ENCODE assay signal across 11 mouse cellular contexts in the genomic region with DNA sequence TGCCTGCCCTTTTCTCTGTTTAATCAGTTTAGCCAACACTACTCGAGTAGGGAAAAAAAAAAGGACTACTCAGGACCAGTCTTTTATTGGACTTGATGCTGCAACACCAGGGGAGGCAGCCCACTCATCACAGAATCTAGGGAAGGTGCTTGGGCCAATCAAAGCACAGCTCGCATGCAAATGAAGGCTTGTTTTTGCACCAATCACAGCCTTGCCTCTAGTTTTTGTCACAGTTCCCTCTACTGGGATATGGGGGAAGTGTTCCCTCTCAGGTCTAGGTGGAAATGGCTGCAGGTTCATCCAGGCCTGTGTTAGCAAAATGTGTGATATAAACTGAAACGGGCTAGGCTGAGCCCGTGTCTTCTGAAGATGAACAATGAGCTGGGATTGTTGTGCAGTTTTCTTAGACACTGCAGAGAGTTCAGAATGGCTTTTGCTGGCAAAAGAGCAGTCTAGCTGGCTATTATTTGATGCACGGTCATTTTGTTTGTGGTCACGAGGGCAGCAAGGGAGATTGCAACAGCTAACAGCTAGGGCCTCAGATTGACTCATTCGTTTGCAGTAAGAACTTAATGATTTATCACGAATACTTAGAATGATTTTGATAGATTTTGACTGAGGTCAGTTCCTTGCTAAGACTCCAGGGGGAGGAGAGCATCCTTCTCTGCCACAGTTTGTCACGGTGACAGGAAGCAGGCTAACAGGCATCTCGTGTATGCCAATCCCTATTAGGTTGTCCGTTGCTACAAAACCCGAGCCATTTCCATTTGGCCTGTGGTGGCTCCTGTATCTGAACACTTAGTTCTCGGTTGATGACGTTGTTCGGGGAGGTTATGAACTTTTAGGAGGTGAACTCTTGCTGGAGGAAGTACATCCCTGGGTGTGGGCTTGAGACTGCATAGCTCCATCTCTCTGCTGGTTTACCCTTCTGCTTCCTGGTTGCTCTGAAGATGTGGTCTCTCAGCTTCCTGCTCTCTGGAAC.
DNase-seq lines count a peak whose midpoint lies in the region; ATAC-seq and TF ChIP-seq lines count a peak whose summit lies in the region.
"Had no signal": no experiment of that assay in that cellular context is flagged by ENCODE, and none has a peak within 500 bp of the region (broad histone marks: within the 10 kb centered on the region; RNA-seq: fewer than 3 reads in every experiment).

No protein-coding gene starts in this region.

- H3K36me3 ChIP-seq in forebrain, embryonic 15.5 days = no peaks in the 10 kb centered on the region
- 0 out of 2 replicates have a peak, but pooled peaks cover 6% of the 10 kb centered on the region for H3K36me3 ChIP-seq in forebrain, embryonic 10.5 days (replicated peaks)
- H3K36me3 ChIP-seq: midbrain, embryonic 15.5 days had no signal

- H3K9me3 ChIP-seq in forebrain, embryonic 15.5 days = no peaks in the 10 kb centered on the region
- H3K9me3 ChIP-seq in forebrain, embryonic 10.5 days = no peaks in the 10 kb centered on the region; the same call in 1 of the 2 replicates
- H3K9me3 ChIP-seq: midbrain, embryonic 15.5 days had no signal

- H3K4me1 ChIP-seq in forebrain, embryonic 15.5 days = peaks cover 51% of the 10 kb centered on the region
- peaks cover 40% of the 10 kb centered on the region for H3K4me1 ChIP-seq in forebrain, embryonic 10.5 days
- peaks cover 21% of the 10 kb centered on the region for H3K4me1 ChIP-seq in brown adipose tissue, adult 24 weeks (ENCODE audit: control insufficient read depth, insufficient read depth, insufficient read length, low read length)

- no peak overlapping the region for H3K4me2 ChIP-seq in forebrain, embryonic 15.5 days (replicated peaks)
- H3K4me2 ChIP-seq: liver, embryonic 11.5 days; midbrain, embryonic 15.5 days had no signal

- no peak for ATAC-seq in forebrain, embryonic 15.5 days (replicated peaks)
- 0 out of 2 replicates have a peak, but pooled peaks have one; percentile 13 for ATAC-seq in megakaryocyte-erythroid progenitor cell, adult 5-6 weeks (replicated peaks; ENCODE audit: low FRiP score, low TSS enrichment, poor library complexity, severe bottlenecking)
- ATAC-seq: midbrain, embryonic 15.5 days had no signal

- WGBS in forebrain, embryonic 15.5 days = 87% methylated on average over 15 of the region's 15 CpGs
- 90% methylated on average over 15 of the region's 15 CpGs for WGBS in forebrain, embryonic 10.5 days

- 0 out of 2 replicates have a peak overlapping the region, but pooled peaks have one; percentile 80 for H3K27ac ChIP-seq in forebrain, embryonic 15.5 days (replicated peaks)
- no peak overlapping the region; the same call in 1 of the 2 replicates for H3K27ac ChIP-seq in forebrain, embryonic 10.5 days
- H3K27ac ChIP-seq in layer of hippocampus, adult 2 months = peak overlapping the region; percentile 89
- H3K27ac ChIP-seq in brown adipose tissue, adult 24 weeks (replicated peaks; ENCODE audit: low read depth, low read length) = peak overlapping the region; percentile 29; the same call in 1 of the 2 replicates
- H3K27ac ChIP-seq: midbrain, embryonic 15.5 days had no signal

- H3K9ac ChIP-seq in forebrain, embryonic 15.5 days (replicated peaks) = no peak overlapping the region
- H3K9ac ChIP-seq: midbrain, embryonic 15.5 days had no signal

- TF ChIP-seq CTCF in layer of hippocampus, adult 2 months (conservative IDR thresholded peaks at IDR 0.05) = peak; percentile 45

- no peak overlapping the region for H3K4me3 ChIP-seq in forebrain, embryonic 15.5 days
- H3K4me3 ChIP-seq in forebrain, embryonic 10.5 days = no peak overlapping the region
- H3K4me3 ChIP-seq in layer of hippocampus, adult 2 months = no peak overlapping the region
- H3K4me3 ChIP-seq in brown adipose tissue, adult 24 weeks (ENCODE audit: insufficient read depth, low read depth, low read length) = no peak overlapping the region
- H3K4me3 ChIP-seq: midbrain, embryonic 15.5 days had no signal

- DNase-seq in forebrain, embryonic 10.5 days (ENCODE audit: extremely low spot score, low spot score) = no peak
- no peak for DNase-seq in layer of hippocampus, adult 2 months (ENCODE audit: low spot score in 2 of 2)
- no peak for DNase-seq in layer of hippocampus, postnatal 14 days (ENCODE audit: low spot score in 2 of 2)
- DNase-seq in right cerebral cortex, postnatal 4 days = no peak
- DNase-seq in thymus, postnatal 0 days (ENCODE audit: low spot score) = no peak
- DNase-seq: B cell, adult 2 months had no signal

- no peaks in the 10 kb centered on the region for H3K27me3 ChIP-seq in forebrain, embryonic 15.5 days
- H3K27me3 ChIP-seq in forebrain, embryonic 10.5 days (ENCODE audit: poor library complexity, severe bottlenecking) = no peaks in the 10 kb centered on the region
- H3K27me3 ChIP-seq: midbrain, embryonic 15.5 days had no signal
